Mouse (Mus musculus) cortical plate, adult 2 months (tissue): ENCODE measurements at regions not wholly inside any gene's neighbourhood (a gene's known extent, or its start where the extent isn't known, plus 50 kb on each side); places are given as distances from the start of the nearest gene placed in this dataset.

Experiments used
- CTCF ChIP-seq: fragments of 200-500 bp; IDR thresholded peaks from 2 replicates; pipeline ENCODE4 v1.5.1; 2011; ENCODE audit warnings: mild to moderate bottlenecking, control low read depth, low read length; ENCODE audit not compliant: insufficient read depth; ENCODE audit errors: extremely low read depth
- POLR2A ChIP-seq: fragments of 200-500 bp; IDR thresholded peaks from 2 replicates; pipeline ENCODE4 v1.6.1; 2011; ENCODE audit warnings: mild to moderate bottlenecking, low read length, control low read depth; ENCODE audit not compliant: insufficient read depth; ENCODE audit errors: extremely low read depth

- TF ChIP-seq POLR2A (no peak), CTCF (no peak)
Measured at GRCm38 (mm10) chr4:32175231-32175630, 63.4 kb upstream of the Bach2 start.
